Mouse (Mus musculus) forebrain, embryonic 14.5 days (tissue): Measurements from ENCODE around the gene Senp1. TPM values are rescaled to one million over a fixed set of nuclear protein-coding genes. Genes with fewer than 3 reads are reported as not detected.

Experiments used
- ATAC-seq: fragments of 200-750 bp; cut with Nextera tagmentation; 2 replicates; pipeline ENCODE4 v1.8.0; 2017; ENCODE audit warnings: mild to moderate bottlenecking, moderate library complexity
- DNase-seq: peaks from one replicate; pipeline ENCODE4 v3.0.0-alpha.2; 2015; ENCODE audit warnings: low spot score
- H3K27ac ChIP-seq: fragments of 300-500 bp; sonication (generic); 2 replicates; pipeline ENCODE4 v1.5.1; 2014; ENCODE audit warnings: low read depth, mild to moderate bottlenecking, control low read depth, low read length, moderate library complexity
- H3K27me3 ChIP-seq: fragments of 300-500 bp; sonication (generic); replicated peaks from 2 replicates; pipeline ENCODE4 v1.6.1; 2014; ENCODE audit warnings: low read length, control low read depth, mixed read lengths; ENCODE audit not compliant: control insufficient read depth, insufficient read depth
- H3K36me3 ChIP-seq: fragments of 300-500 bp; sonication (generic); 2 replicates; pipeline ENCODE4 v1.6.1; 2014; ENCODE audit warnings: low read length, control low read depth; ENCODE audit not compliant: control insufficient read depth, insufficient read depth
- H3K4me1 ChIP-seq: fragments of 300-500 bp; sonication (generic); 2 replicates; pipeline ENCODE4 v1.6.1; 2014; ENCODE audit warnings: antibody characterized with exemption, low read length, control low read depth; ENCODE audit not compliant: control insufficient read depth, insufficient read depth
- H3K4me2 ChIP-seq: fragments of 300-500 bp; sonication (generic); 2 replicates; pipeline ENCODE4 v1.6.1; 2014; ENCODE audit warnings: mild to moderate bottlenecking, control low read depth, low read length
- H3K4me3 ChIP-seq: fragments of 300-500 bp; sonication (generic); 2 replicates; pipeline ENCODE4 v1.5.1; 2014; ENCODE audit warnings: low read depth, low read length, control low read depth
- H3K9ac ChIP-seq: fragments of 300-500 bp; sonication (generic); 2 replicates; pipeline ENCODE4 v1.6.1; 2014; ENCODE audit warnings: mild to moderate bottlenecking, low read length, control low read depth, moderate library complexity
- H3K9me3 ChIP-seq: fragments of 300-500 bp; sonication (generic); replicated peaks from 2 replicates; pipeline ENCODE4 v1.6.1; 2016; ENCODE audit warnings: low read length, control low read depth, mixed read lengths; ENCODE audit not compliant: control insufficient read depth
- WGBS: fragments of 180-500 bp; shearing (Covaris S2); extraction: QIAGEN DNeasy Blood & Tissue Kit; methylation state at CpG from one replicate; pipeline ENCODE4 v1.1.7; 2014; 5-methylcytosine and 5-hydroxymethylcytosine counted together
- polyA plus RNA-seq: library from polyadenylated mRNA; unstranded; fragments of >200 nt; fragmentation: Nextera tagmentation; extraction: Ambion mirVana; gene quantifications from 2 replicates; pipeline ENCODE4 v1.2.1, GENCODE M21; 2014

Senp1 gene
- polyA plus RNA-seq, 1 experiment from 2014 or later: 21.7 TPM

GRCm38 (mm10) chr15:97992712-97993286 is 100.7 kb downstream of the Senp1 start:
- Histone ChIP-seq H3K9me3 (no peaks in the 10 kb centered on the region), H3K4me2 (peak overlapping the region; percentile 44), H3K4me1 (peaks cover 45% of the 10 kb centered on the region), H3K27ac (peak overlapping the region; percentile 93), H3K36me3 (peaks cover 19% of the 10 kb centered on the region), H3K4me3 (peak overlapping the region; percentile 19), H3K27me3 (no peaks in the 10 kb centered on the region), H3K9ac (peak overlapping the region; percentile 56)
- DNase-seq (peak; percentile 98), ATAC-seq (peak; percentile 96)
- WGBS: 1% methylated on average over 18 of the region's 18 CpGs

GRCm38 (mm10) chr15:97992027-97992711 is 101.4 kb downstream of the Senp1 start:
- Histone ChIP-seq H3K9me3 (no peaks in the 10 kb centered on the region), H3K27ac (peak overlapping the region; percentile 93), H3K4me1 (peaks cover 40% of the 10 kb centered on the region), H3K4me3 (no peak overlapping the region), H3K9ac (peak overlapping the region; percentile 56), H3K4me2 (peak overlapping the region; percentile 44), H3K36me3 (peaks cover 23% of the 10 kb centered on the region), H3K27me3 (no peaks in the 10 kb centered on the region)
- ATAC-seq (peak; percentile 18; the same call in 1 of the 2 replicates), DNase-seq (no peak)
- 23% methylated on average over 13 of the region's 13 CpGs for WGBS

DNA sequence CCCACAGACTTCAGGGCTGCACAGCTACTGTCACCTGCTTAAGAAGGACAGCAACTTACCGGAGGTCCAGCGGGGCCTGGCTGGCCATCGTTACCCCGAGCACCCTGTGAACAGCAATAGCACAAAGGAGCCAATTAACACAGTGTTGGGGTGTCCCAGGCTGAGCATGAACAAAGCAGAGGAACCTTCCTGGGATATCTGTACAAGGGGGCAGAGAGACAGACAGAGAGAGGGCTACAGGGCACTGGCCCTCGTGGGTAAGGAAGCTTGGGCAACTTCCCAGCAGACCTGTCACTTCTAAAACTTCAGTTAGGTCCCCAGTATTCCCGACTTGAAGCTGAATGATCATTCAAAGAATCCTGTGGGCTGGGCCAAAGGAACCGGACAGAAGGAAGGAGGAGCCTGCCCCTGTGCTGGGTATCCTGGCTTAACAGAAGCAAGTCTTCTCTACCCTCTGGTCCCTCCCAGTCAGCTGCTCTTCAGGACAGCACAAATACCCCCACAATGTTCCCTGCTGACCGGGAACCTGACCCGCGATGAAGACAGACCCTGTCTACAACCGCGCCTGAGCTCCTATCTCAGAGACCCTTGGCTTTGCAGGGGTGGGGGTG is 102.2 kb downstream of the Senp1 start:
- DNase-seq (peak; percentile 16), ATAC-seq (no peak)
- Histone ChIP-seq H3K4me2 (no peak overlapping the region), H3K27ac (peak overlapping the region; percentile 93), H3K9ac (peak overlapping the region; percentile 29; the same call in 1 of the 2 replicates), H3K9me3 (no peaks in the 10 kb centered on the region), H3K4me3 (no peak overlapping the region), H3K27me3 (no peaks in the 10 kb centered on the region), H3K36me3 (peaks cover 26% of the 10 kb centered on the region), H3K4me1 (peaks cover 40% of the 10 kb centered on the region)
- 4% methylated on average over 12 of the region's 12 CpGs for whole genome bisulfite sequencing

DNA sequence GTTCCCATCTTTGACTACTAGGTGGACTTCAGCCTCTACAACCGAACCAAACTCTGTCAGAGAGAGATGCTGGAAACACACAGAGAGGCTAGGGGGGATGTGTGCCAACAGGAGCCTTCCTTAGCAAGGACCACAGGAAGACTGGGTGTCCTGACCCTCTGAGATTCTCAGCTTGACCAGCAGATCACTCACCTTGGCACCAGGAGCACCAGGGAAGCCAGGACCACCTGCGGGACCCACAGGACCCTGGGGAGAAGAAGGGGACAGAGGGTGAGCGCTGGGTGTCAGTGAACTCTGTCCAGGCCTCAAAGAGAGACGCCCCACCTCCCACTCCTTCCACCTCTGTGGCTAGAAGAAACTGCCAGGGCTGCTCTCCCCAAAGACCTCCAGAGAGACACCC is 102.8 kb downstream of the Senp1 start:
- Histone ChIP-seq H3K9ac (peak overlapping the region; percentile 35), H3K4me1 (peaks cover 40% of the 10 kb centered on the region), H3K36me3 (peaks cover 32% of the 10 kb centered on the region), H3K9me3 (no peaks in the 10 kb centered on the region), H3K4me2 (peak overlapping the region; percentile 1; the same call in 1 of the 2 replicates), H3K27me3 (no peaks in the 10 kb centered on the region), H3K4me3 (no peak overlapping the region), H3K27ac (peak overlapping the region; percentile 93)
- ATAC-seq (no peak), DNase-seq (no peak)
- 4% methylated on average over 4 of the region's 4 CpGs for WGBS

DNA sequence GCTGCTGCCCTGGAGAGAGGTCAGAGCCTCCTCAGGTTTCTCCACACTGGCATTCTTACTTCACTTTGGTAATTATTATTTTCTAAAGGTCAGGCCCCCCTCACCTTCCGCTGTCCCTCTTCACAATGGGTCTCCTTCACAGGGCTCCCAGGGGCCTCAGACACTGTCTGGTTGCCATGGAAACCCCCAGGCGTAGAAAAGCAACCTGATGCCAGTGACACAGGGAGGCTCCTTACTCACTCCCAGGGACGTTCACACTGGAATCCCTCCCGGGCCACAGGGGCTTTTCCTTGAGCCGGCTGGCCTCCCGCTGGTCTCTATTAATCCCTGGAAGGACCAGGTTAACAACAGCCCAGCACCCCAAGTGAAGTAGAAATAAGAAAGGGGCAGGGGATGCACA is 103.4 kb downstream of the Senp1 start:
- no peak overlapping the region for H3K4me3 ChIP-seq
- H3K4me1 ChIP-seq: peaks cover 40% of the 10 kb centered on the region
- H3K36me3 ChIP-seq: peaks cover 36% of the 10 kb centered on the region
- ATAC-seq: peak; percentile 31; the same call in 1 of the 2 replicates
- 0% methylated on average over 6 of the region's 6 CpGs for WGBS
- H3K27me3 ChIP-seq: no peaks in the 10 kb centered on the region
- H3K27ac ChIP-seq: peak overlapping the region; percentile 93
- H3K9ac ChIP-seq: peak overlapping the region; percentile 40
- no peaks in the 10 kb centered on the region for H3K9me3 ChIP-seq
- peak overlapping the region; percentile 37 for H3K4me2 ChIP-seq
- DNase-seq: peak; percentile 84

DNA sequence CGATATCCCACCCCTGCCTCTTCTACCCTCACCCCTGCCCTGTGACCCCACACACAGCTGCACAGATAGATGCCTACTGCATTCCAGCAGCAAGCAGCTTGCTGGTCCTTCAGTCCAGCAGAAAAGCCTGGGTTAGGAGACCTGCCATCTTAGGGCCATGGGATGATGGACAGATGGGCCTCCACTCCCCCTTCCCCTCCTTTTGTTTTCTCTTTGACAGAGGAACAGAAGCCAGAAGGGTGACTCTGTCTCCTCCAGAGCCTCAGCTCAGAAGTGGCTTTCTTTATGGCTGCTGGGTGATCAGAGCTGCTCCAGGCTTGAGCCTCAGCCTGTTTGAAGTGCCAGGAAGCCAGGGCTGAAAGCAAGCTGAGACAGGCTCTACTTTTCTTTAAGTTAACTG is 104.0 kb downstream of the Senp1 start:
- H3K27me3 ChIP-seq: no peaks in the 10 kb centered on the region
- DNase-seq (peak; percentile 44), ATAC-seq (no peak)
- H3K9ac ChIP-seq: 0 out of 2 replicates have a peak overlapping the region, but pooled peaks have one; percentile 25
- 0% methylated on average over 1 of the region's 1 CpGs for WGBS
- no peak overlapping the region for H3K4me2 ChIP-seq
- peaks cover 40% of the 10 kb centered on the region for H3K4me1 ChIP-seq
- no peak overlapping the region for H3K4me3 ChIP-seq
- peak overlapping the region; percentile 93 for H3K27ac ChIP-seq
- peaks cover 36% of the 10 kb centered on the region for H3K36me3 ChIP-seq
- no peaks in the 10 kb centered on the region for H3K9me3 ChIP-seq

Other genes with a start within 250 kb of the Senp1 start
- gene Hdac7, start 249.2 kb downstream of the Senp1 start, polyA plus RNA-seq: 19.5 and 20.0 TPM in 2 replicates
- 0.20 TPM in 1 of 2 replicates, not detected in the other for gene Vdr, start 183.1 kb downstream of the Senp1 start, polyA plus RNA-seq
- gene Tmem106c, start 129.5 kb downstream of the Senp1 start, polyA plus RNA-seq: 71.7 and 75.2 TPM in 2 replicates
- gene Col2a1, start 89.0 kb downstream of the Senp1 start, polyA plus RNA-seq: 19.4 and 23.9 TPM in 2 replicates
- 65.0 and 73.6 TPM in 2 replicates for gene Pfkm, start 1.2 kb downstream of the Senp1 start, polyA plus RNA-seq
- 60.5 and 62.2 TPM in 2 replicates for gene Asb8, start 71.9 kb upstream of the Senp1 start, polyA plus RNA-seq
- gene Ccdc184, start 73.4 kb upstream of the Senp1 start, polyA plus RNA-seq: 42.6 and 52.2 TPM in 2 replicates
- not detected in 2 replicates for gene Olfr288, start 101.8 kb upstream of the Senp1 start, polyA plus RNA-seq
- gene Gm44579, start 127.2 kb upstream of the Senp1 start, polyA plus RNA-seq: not detected in 2 replicates
- not detected in 2 replicates for gene Olfr287, start 127.3 kb upstream of the Senp1 start, polyA plus RNA-seq
- gene Olfr286, start 140.7 kb upstream of the Senp1 start, polyA plus RNA-seq: not detected in 2 replicates
- not detected in 2 replicates for gene H1fnt, start 163.5 kb upstream of the Senp1 start, polyA plus RNA-seq
- 2.8 and 3.7 TPM in 2 replicates for gene Zfp641, start 202.4 kb upstream of the Senp1 start, polyA plus RNA-seq
- not detected in 2 replicates for gene Olfr285, start 223.6 kb upstream of the Senp1 start, polyA plus RNA-seq
- not detected in 2 replicates for gene Olfr284, start 247.2 kb upstream of the Senp1 start, polyA plus RNA-seq